In genomic region chr4:150914290-150914733, GRCm38 (mm10) we compare ENCODE assay signal across 8 mouse cellular contexts. TPM values are rescaled to one million over a fixed set of nuclear protein-coding genes. Genes with fewer than 3 reads are reported as not detected.
A peak's percentile ranks its signal among the peaks of the same experiment; 100 is the strongest.
DNase-seq lines count a peak whose midpoint lies in the region; ATAC-seq lines count a peak whose summit lies in the region.

Gene Park7, minus strand, starts transcription at chr4:150914437.
Gene Tnfrsf9, plus strand, starts transcription at chr4:150914562.

- peak within 1 kb of the TSS; percentile 82 for H3K4me2 ChIP-seq in hindbrain, embryonic 16.5 days (ENCODE audit: low read length)

- no peaks in the 10 kb centered on the region for H3K27me3 ChIP-seq in hindbrain, embryonic 16.5 days (replicated peaks; ENCODE audit: control insufficient read depth, insufficient read depth, low read length)

- no peaks in the 10 kb centered on the region for H3K36me3 ChIP-seq in hindbrain, embryonic 16.5 days (ENCODE audit: control insufficient read depth, insufficient read depth, low read length)
- no peaks in the 10 kb centered on the region for H3K36me3 ChIP-seq in macrophage (ENCODE audit: inconsistent target)

- peak within 1 kb of the TSS; percentile 87 for H3K27ac ChIP-seq in hindbrain, embryonic 16.5 days (ENCODE audit: low read depth, low read length)
- H3K27ac ChIP-seq in macrophage: peak within 1 kb of the TSS; percentile 85

- H3K79me2 ChIP-seq in macrophage (ENCODE audit: inconsistent target): no peaks in the 10 kb centered on the region

- DNase-seq in R1 (ENCODE audit: low read depth, low spot score): peak; percentile 96
- DNase-seq in cerebellum, postnatal 25 days: peak; percentile 97 to 98
- peak; percentile 94 to 97 for DNase-seq in frontal cortex, postnatal 36 days (ENCODE audit: low spot score in 2 of 2)
- peak; percentile 95 to 97 for DNase-seq in left cerebral cortex, adult 18-20 months (ENCODE audit: low spot score in 2 of 2)
- DNase-seq in right cerebral cortex, adult 18-20 months: peak; percentile 97
- peak; percentile 87 for DNase-seq in urinary bladder, postnatal 10 days (ENCODE audit: low spot score)

- ATAC-seq in hindbrain, embryonic 16.5 days: peak; percentile 88

- WGBS in hindbrain, embryonic 16.5 days: 0% methylated on average over 48 of the region's 48 CpGs
- under 1% methylated on average over 46 of the region's 48 CpGs for WGBS in macrophage (ENCODE audit: missing documents)

- H3K4me3 ChIP-seq in hindbrain, embryonic 16.5 days (ENCODE audit: low read length): peak within 1 kb of the TSS; percentile 63
- H3K4me3 ChIP-seq in macrophage (ENCODE audit: inconsistent target): peak within 1 kb of the TSS; percentile 70

- peak within 1 kb of the TSS; percentile 87 for H3K9ac ChIP-seq in hindbrain, embryonic 16.5 days (ENCODE audit: low read depth, low read length)

- H3K4me1 ChIP-seq in hindbrain, embryonic 16.5 days (ENCODE audit: control insufficient read depth, insufficient read depth, low read depth, low read length): peaks cover 14% of the 10 kb centered on the region

- no peaks in the 10 kb centered on the region for H3K9me3 ChIP-seq in hindbrain, embryonic 16.5 days (ENCODE audit: control insufficient read depth, low read length)

RNA-seq across cellular contexts. Expression of gene Park7, which starts in this region (rescaled TPM):
- polyA plus RNA-seq in hindbrain, embryonic 16.5 days (2015; fragmentation: Nextera tagmentation; extraction: Ambion mirVana): 390 and 413 TPM in 2 replicates
- total RNA-seq in left cerebral cortex, adult 18-20 months (2021): 100 to 1,000 TPM; 215 to 216 TPM
- total RNA-seq in macrophage (2018; cell fraction: chromatin; rRNA removed): 10 to 100 TPM in 14 of 26 experiments, 1 to 10 TPM in 12; 1.6 to 26.7 (median 10.6) TPM
- total RNA-seq in macrophage (2018; cell fraction: cytosol; rRNA removed): 100 to 1,000 TPM in 12 of 26 experiments, 10 to 100 TPM in 14; 75.6 to 145 (median 99.0) TPM
- total RNA-seq in macrophage (2018; cell fraction: nucleus; rRNA removed): 10 to 100 TPM in 25 of 26 experiments, 1 to 10 TPM in 1; 9.4 to 48.8 (median 24.2) TPM
- 102 to 170 TPM (median 110 TPM) in 3 replicates for polyA plus RNA-seq in macrophage (2018)

RNA-seq across cellular contexts. Expression of gene Tnfrsf9, which starts in this region (rescaled TPM):
- polyA plus RNA-seq in hindbrain, embryonic 16.5 days (2015; fragmentation: Nextera tagmentation; extraction: Ambion mirVana): 0.36 and 0.40 TPM in 2 replicates
- total RNA-seq in left cerebral cortex, adult 18-20 months (2021): under 1 TPM; 0.35 to 0.94 TPM
- total RNA-seq in macrophage (2018; cell fraction: chromatin; rRNA removed): 10 to 100 TPM in 1 of 26 experiments, 1 to 10 TPM in 2, not detected in 23; 1.2 to 15.7 (median 5.8) TPM
- total RNA-seq in macrophage (2018; cell fraction: cytosol; rRNA removed): 1 to 10 TPM in 4 of 26 experiments, under 1 TPM in 19, not detected in 3; 0.05 to 1.8 (median 0.41) TPM
- total RNA-seq in macrophage (2018; cell fraction: nucleus; rRNA removed): 10 to 100 TPM in 1 of 26 experiments, 1 to 10 TPM in 10, under 1 TPM in 5, not detected in 10; 0.56 to 12.2 (median 1.5) TPM
- polyA plus RNA-seq in macrophage (2018): 0.12 to 0.17 TPM in 2 of 3 replicates, not detected in the other

Comparison
In these comparisons a context has a peak if more than half of its experiments do, and no peak if none do; other contexts are left out.
1. Peak in every context shown above with its lines: DNase-seq, ATAC-seq, H3K4me3 ChIP-seq and H3K27ac ChIP-seq.